Mouse (Mus musculus) layer of hippocampus, adult 9-11 months (tissue): ENCODE data around the gene Actn4.
A peak's percentile ranks its signal among the peaks of the same experiment; 100 is the strongest.

Source experiments
- DNase-seq: peaks from one replicate; pipeline ENCODE4 v3.0.0; 2022

Actn4 gene

GRCm38 (mm10) chr7:28880554-28880953, 81.6 kb downstream of the Actn4 start:
- DNase-seq = no peak

- DNase-seq = no peak
Measured at GRCm38 (mm10) chr7:28879606-28880005, 82.5 kb downstream of the Actn4 start.

- no peak for DNase-seq
Measured at GRCm38 (mm10) chr7:28877856-28878255, 84.3 kb downstream of the Actn4 start.

GRCm38 (mm10) chr7:28877155-28877554, 85.0 kb downstream of the Actn4 start:
- no peak for DNase-seq

GRCm38 (mm10) chr7:28876099-28876498, 86.0 kb downstream of the Actn4 start:
- DNase-seq = no peak

- DNase-seq = no peak
Measured at GRCm38 (mm10) chr7:28874565-28874964, 87.6 kb downstream of the Actn4 start.

GRCm38 (mm10) chr7:28870901-28871664, 91.1 kb downstream of the Actn4 start:
- DNase-seq = no peak

GRCm38 (mm10) chr7:28867508-28868340, 94.4 kb downstream of the Actn4 start:
- peak; percentile 45 for DNase-seq

GRCm38 (mm10) chr7:28866769-28867507, 95.2 kb downstream of the Actn4 start:
- DNase-seq = no peak

- DNase-seq = peak; percentile 78
Measured at GRCm38 (mm10) chr7:28865481-28866300, 96.4 kb downstream of the Actn4 start.

- DNase-seq = no peak
Measured at GRCm38 (mm10) chr7:28864288-28864750, 97.8 kb downstream of the Actn4 start.

- DNase-seq = no peak
Measured at GRCm38 (mm10) chr7:28863540-28863939, 98.6 kb downstream of the Actn4 start, which contains the start of gene Lgals7. TSS of gene Lgals7 (plus strand) at chr7:28863853.

GRCm38 (mm10) chr7:28862817-28863499, 99.2 kb downstream of the Actn4 start:
- DNase-seq = peak; percentile 51

GRCm38 (mm10) chr7:28860898-28861297, 101.2 kb downstream of the Actn4 start:
- DNase-seq = no peak

GRCm38 (mm10) chr7:28859953-28860352, 102.2 kb downstream of the Actn4 start:
- DNase-seq = no peak

- no peak for DNase-seq
Measured at GRCm38 (mm10) chr7:28850642-28851041, 111.5 kb downstream of the Actn4 start.

GRCm38 (mm10) chr7:28849700-28850236, 112.4 kb downstream of the Actn4 start:
- DNase-seq = no peak

GRCm38 (mm10) chr7:28847273-28847672, 114.9 kb downstream of the Actn4 start:
- DNase-seq = no peak
